Mouse (Mus musculus) liver, adult (tissue): Measurements from ENCODE around the gene Abhd17b.

Experiments
- GATA4 ChIP-seq: IDR thresholded peaks from 2 replicates; pipeline ENCODE4 v1.6.1; 2014; ENCODE audit warnings: mild to moderate bottlenecking, low read length; ENCODE audit not compliant: insufficient replicate concordance

The Abhd17b gene

DNA sequence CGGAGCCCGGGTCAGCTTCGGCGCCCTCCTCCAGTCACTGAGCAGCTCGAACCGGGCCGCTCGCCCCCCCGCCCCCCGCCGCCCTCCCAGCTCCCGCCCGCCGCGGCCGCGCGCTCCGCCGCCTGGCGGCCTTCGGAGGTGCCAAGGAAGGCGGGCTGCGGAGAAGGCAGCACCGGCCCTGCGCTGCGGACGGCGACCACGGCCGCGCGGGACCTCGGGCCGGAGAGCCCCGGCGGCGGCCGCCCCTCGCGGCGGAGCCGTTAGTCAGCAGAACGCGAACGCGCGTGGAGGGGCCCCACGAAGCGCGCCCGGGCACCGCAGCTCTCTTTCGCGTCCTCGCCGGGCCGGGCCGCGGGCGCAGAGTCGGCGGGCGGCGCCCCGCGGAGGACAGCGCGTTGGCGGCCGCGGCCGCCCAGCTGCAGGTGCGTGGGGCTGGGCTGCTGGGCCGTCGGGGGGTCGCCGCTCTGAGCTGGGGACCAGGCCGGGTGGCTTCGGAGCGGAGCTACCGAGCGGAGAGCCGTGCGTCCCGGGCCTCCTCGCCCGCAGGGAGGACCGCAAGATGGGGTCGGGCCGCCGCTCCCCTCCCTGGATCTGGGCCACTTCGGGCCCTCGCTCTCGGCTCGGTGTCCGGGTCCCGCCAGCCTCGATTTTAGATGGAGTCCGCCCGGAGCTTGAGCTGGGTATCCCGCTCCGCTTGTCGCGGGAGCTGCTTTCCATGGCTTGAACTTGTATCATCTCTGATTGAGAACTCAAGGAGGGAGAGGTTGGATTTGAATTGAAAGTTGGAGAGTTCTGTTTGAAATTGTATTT is at the start of gene Abhd17b:
Abhd17b (plus strand) TSS at position 14 of the 810 bp plus-strand sequence.
- TF ChIP-seq GATA4 = no peak

DNA sequence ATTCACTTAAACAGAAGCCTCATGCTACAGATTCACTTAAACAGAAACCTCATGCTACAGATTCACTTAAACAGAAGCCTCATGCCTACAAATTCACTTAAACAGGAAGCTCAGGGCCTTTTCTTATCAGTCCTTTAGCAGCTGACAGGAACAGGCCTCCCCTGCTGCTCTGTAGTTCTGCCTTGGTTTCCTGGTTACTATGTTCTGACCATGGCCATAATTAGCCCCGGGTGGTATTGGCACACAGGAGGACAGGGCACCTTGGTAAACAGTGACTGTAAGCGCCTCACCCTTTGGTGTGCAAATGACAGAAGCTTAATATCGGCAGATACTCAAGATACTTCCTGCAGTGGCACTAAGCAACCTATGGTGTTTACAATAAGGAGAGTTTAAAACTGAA is 49.1 kb upstream of the Abhd17b start:
- TF ChIP-seq GATA4 = no peak

DNA sequence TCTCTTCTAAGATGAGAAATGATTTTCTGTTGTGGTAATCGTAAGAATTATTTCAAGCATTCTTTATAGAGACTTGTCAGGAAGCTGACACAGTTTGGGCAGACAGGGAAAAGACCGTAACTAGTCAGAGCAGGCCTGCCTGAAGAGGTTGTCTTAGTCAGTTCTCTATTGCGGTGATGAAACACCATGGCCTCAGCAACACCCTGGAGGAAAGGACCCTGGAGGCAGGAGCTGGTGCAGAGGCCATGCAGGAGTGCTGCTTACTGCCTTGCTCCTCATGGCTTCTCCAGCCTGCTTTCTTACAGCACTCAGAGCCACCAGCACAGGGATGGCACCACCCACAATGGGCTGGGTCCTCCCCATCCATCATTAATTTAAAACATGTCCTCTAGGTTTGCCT is 47.7 kb upstream of the Abhd17b start:
- no peak for TF ChIP-seq GATA4

DNA sequence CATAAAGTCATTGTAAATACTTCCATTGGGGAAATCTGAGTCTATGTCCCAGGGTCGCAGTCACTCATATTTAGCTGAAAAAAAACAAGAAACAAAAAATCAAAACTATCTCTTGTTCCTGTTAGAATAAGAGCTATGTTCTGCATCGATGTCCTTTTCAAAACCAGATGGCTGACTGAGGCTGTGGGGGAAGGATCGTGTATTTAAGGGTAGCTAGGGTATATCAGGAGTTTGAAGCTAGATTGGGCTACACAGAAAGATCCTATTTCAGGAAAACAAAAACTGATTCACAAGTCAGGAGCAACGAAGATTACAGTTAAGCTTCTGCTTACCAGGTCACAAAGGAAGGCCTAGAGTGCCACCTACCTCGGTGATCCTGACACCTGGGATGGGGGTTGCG is 42.7 kb upstream of the Abhd17b start:
- TF ChIP-seq GATA4 = no peak

DNA sequence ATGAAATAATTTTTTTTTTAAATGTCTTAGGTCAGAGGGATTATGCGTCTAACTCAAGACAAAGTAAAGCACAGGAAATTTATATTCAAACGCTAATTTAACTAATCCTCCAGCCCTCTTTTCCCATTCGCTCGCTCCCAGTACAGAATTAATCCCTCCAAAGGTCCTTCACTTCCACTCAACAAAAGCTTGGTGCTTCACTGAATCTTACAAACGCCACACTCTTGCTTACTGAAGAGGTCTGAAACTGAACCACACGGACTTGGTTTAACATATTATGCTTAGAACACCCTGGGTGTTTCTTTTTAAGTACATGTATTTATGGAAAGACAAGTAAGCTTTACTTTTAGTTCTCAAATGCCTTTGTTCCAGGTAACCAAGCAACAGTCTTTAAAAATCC is 41.7 kb upstream of the Abhd17b start:
- no peak for TF ChIP-seq GATA4

DNA sequence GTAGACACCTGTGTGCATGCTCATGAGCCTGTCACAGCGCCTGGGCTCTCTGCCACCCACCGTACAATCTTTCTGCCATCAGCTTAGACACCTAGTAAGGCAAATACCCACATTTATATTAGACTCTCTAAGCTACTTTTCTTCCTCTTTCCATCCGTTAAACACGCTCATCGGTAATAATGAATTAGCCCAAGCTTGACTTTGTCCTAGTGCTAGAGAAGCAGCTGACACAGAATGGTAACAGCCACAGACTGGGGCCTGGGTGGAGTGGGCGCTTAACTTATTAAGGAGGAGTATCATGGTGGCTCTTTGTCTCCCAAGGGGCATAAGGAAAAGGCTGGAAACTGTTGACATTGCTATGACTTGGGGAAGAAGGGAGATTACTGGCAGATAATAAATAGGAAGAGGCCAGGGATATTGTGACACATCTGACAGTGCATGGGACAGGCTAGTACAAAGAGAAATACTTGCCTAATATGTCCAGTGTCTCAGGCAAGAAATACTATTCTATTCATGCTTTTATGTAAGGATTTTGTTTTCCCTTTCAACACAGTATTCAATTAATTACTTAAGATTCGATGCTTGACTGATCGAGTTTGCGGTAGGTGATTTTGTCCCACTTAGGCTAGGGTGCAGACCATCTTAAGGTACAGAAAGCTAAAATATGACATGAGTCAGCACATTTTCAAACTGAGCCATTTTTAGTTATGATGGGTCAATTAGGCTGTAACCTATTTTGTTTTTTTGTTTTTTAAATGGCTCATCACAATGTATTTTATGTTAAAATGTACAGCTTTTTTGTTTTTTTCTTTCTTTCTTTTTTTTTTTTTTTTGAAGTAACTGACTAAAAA is 41.0 kb upstream of the Abhd17b start:
- no peak for TF ChIP-seq GATA4

DNA sequence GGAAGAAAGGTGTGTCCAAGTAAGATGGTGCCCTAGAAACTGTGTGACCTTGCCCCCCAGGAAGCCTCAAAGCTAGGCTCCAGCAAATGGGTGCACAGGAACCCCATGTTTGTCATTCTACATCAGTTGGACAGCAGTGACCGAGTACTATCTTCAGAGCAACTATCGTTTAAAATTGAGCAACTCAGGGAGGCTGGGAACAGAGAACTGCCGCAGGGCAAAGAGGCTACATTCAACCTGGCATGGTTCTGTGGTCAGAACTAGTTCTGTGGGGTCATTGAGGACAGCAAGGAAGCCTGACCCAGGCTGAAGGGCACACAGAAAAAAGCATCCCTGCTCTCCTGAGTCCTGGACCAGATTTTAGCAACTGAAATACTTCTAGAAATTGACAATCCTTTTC is 37.2 kb upstream of the Abhd17b start:
- TF ChIP-seq GATA4 = no peak

DNA sequence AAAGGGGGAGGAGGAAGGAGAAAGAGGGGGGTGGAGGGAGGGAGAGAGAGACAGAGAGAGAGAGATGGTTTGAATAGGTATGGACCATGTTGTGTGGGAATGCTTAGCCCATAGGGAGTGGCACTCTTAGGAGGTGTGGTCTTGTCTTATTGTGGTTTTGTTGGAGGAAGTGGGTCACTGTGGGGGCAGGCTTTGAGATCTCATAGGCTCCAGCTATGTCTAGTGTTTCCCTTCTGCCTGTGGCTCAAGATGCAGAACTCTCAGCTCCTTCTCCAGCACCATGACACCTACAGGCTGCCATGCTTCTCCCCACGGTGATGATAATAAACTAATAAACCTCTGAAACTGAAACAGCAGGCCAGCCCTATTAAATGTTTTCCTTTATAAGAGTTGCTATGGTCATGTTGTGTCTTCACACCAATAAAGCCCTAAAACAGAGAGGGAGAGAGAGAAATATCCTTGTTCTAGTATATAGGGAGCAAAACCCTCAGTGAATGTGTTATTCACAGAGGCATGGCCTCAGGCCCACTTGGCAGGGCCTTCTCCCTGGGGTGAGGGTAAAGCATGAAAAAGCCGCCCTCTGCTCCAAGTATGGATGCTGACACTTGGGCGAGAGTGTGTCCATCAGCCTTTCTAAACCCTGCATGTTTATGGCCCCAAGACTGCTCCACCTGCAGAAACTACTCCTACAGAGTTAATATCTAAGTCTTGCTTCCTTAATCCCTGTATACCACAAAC is 29.4 kb upstream of the Abhd17b start:
- no peak for TF ChIP-seq GATA4

DNA sequence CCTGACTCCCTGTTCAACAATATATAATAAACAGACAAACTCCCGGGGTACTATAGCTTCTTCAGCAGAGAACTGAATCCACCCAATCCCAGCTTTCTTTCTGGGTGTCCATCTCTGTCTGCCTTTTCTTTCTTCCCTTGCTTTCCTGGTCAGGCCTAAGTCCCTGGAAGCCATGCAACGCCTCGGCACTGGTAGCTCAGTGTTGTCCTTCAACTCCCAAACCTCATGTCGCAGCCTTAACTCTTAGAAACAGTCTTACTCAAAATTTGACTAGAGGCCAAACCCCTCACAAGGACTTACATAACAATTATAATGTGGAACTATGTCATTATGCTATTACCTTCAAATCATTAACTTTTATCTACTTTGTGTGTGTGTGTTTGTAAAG is 28.8 kb upstream of the Abhd17b start:
- no peak for TF ChIP-seq GATA4

DNA sequence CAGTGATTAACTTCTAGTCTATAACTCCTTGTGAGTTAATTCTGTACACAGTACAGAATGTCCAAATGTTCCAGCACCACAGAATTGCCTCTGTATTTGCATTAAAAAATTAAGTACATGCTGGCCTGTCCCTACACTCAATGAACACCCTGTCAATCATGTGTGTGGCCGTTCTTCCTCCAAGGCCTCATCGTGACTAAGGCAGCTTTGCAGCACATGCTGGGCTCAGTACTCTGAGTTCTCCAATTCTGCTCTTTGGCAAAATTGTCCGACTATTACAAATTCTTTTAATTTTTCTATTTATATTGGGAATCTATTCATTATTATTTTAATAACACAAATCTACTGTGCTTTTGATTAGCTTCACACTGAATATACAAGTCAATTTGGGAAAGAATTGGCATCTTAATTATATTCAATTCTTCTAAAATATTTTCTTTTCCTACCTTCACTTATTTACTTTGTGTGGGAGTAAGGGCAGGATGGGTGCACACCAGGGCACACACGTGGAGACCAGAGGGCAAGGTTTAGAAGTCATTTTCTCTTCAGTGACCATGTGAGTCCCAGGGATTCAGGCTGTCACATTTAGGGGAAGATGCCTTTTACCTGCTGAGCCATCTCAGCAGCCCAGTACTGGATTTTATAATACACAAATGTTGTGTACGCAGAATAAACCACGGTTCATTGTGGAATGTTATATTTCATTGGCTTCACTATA is 26.6 kb upstream of the Abhd17b start:
- TF ChIP-seq GATA4 = no peak

DNA sequence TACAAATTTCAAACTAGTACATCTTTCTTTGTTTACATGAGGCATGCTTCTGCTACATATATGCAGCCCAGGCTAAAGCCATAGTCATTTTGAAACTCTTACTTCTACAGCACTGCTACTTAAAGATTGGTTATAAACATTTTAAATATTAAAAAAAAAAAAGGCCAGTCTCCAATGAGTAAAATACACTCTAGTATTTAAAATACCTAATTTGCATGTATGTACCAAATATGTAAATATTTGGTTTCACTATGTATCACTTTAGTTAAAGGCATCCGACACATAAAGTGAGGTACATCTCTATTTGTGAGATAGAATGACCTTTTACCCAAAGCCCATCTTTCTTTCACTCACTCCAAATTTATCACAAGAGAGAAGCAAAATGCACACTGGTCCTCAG is 24.0 kb upstream of the Abhd17b start:
- TF ChIP-seq GATA4 = no peak

DNA sequence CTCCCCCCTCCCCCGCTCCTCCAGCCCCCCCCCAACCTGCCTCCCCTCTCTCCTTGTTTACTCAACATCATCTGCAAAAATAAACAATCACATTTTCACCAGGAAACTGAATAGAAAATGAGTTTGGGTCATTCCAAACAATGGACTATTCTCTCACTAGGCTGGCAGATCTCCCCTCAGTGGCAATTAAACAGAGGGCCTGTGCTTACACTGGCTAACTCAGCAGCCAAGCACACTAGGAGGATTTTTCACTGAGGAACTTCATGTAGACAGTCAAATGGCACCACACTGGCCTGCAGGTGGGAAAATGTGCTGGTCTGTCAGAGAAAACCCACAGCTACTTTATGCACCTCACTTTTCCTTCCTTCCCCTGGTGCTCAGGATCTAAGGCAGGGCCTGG is 23.5 kb upstream of the Abhd17b start:
- TF ChIP-seq GATA4 = no peak

DNA sequence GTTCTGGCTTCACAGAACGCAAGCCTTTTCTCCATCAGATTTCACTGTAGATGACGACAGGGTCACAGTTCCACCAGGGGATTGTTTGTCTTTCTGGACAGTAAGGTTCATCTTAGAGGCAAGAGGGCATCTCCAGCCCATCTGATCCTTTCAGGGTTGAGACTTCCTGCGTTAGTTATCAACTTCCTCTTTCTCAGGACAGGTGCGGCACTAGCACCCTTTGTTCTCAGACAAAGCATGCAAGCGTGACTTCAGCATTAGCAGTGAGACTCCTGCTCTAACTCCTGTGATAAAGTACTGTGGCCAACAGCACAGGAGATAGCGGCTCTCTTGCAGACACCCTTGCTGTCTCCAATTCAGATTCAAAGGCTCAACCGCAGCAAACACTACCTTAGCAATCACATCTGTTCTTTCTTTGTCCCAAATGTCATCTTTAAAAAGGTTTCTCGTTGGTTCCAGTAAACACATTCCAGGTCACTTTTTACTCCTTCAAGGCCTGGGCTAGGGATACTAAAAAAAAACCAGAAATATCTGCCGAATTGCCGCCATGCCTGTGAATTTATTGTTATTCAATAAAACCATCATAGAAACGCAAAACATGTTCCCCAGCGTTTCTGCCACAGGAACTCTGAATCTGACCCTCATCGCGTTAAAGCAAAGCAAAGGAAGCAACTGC is 22.2 kb upstream of the Abhd17b start:
- no peak for TF ChIP-seq GATA4

DNA sequence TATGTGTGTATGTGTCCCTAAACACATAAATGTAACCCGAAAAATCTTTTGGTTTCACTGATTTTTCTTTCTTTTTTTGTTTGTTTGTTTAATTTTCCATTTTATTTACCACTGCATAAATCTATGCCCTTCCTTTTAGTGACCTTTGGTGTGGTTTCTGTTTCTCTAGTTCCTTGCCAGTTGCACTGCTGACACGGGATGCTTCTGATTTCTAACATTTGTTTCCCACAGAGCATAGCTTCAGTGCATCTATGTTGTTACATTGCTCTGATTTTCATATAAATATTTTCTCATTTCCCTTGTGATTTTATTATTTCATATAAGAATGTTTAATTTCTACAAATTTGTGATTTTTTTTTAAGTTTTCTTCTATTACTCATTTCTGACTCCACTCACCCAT is 17.6 kb upstream of the Abhd17b start:
- no peak for TF ChIP-seq GATA4

DNA sequence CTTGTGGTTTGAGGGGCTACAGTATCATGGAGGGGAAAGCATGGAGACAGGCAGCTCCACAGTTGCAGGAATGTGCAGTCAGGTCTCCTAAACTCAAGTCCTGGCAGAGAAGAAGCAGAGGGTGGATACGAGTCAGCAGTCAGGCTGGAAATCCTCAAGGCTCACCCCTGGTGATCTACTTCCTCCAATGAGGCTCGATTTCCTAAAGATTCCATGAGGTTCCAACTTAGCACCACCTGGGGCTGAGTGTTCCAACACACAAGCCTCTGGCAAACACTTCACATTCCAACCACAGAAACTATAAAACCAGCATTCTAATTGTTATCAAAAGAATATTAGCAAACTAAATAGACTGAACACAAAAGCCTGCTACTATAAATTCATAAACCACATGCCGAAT is 16.1 kb upstream of the Abhd17b start:
- TF ChIP-seq GATA4 = no peak

DNA sequence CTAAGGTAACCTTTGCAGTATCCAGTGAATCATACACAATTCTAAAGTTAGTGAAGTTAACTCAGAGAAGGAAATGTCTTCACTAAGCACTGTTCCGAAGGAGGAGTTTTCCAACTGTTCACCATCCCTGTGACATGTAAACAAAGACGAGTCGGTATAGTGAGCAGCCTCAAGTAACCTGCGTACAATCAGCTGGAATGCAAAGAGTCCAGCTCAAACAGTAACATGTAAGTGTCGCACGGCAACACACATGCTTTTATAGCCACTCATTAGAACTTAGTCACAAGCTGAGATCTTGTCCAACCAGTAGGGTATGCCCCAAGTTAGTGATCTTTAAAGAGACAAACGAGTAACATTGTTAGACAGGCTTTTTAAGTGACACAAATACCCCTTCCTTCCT is 15.3 kb upstream of the Abhd17b start:
- no peak for TF ChIP-seq GATA4
